Mouse (Mus musculus): Measurements from ENCODE around the gene Kdm3a.

DNA sequence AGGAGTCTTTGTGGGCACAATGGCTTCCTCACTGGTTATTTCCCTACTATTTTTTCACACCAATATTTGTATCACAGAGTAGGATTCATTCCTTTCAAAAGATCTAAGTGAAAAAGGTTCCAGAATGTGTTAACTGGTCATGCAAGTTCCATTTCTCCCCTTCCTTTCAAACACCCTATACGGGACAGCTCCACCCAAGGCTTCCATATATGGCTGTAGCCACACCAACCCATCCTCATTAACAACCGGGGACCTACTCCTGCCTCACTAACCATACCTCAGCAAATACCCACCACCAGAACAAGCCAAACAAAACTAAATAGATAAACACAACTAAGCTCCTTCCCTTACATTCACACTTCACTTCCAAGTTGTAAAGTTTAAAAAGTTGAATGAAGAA is 1.6 kb downstream of the Kdm3a start:
- TF ChIP-seq CTCF (IDR thresholded peaks at IDR 0.05; ENCODE audit: borderline replicate concordance, insufficient read depth, low read length) (no peak), POLR2A (IDR thresholded peaks at IDR 0.05; ENCODE audit: low read depth, low read length) (no peak)
